Mouse (Mus musculus): ENCODE results near the gene Clk1.
"Not testable (repeated sequence)": the region's sequence is repeated elsewhere in the genome, so short reads cannot be mapped to it uniquely, and the experiment has no call there.

Clk1 gene

GRCm38 (mm10) chr1:58407321-58407720 lies 16.5 kb downstream of the Clk1 start:
- no peak for DNase-seq (ENCODE audit: low read depth, low spot score)

GRCm38 (mm10) chr1:58403745-58404144 lies 20.1 kb downstream of the Clk1 start:
- no peak for DNase-seq (ENCODE audit: low read depth, low spot score)

GRCm38 (mm10) chr1:58401396-58401795 lies 22.5 kb downstream of the Clk1 start:
- DNase-seq (ENCODE audit: low read depth, low spot score): no peak

- DNase-seq (ENCODE audit: low read depth, low spot score): no peak
Measured at GRCm38 (mm10) chr1:58397731-58398130, 26.1 kb downstream of the Clk1 start.

- DNase-seq (ENCODE audit: low read depth, low spot score): no peak
Measured at GRCm38 (mm10) chr1:58396179-58396578, 27.7 kb downstream of the Clk1 start.

GRCm38 (mm10) chr1:58395341-58395740 lies 28.5 kb downstream of the Clk1 start:
- DNase-seq (ENCODE audit: low read depth, low spot score): no peak

- peak; percentile 44 for DNase-seq (ENCODE audit: low read depth, low spot score)
Measured at GRCm38 (mm10) chr1:58393284-58394195, 30.3 kb downstream of the Clk1 start.

GRCm38 (mm10) chr1:58392652-58393283 lies 31.1 kb downstream of the Clk1 start, which contains the start of gene Bzw1:
Bzw1 (plus strand) TSS chr1:58392898.
- DNase-seq (ENCODE audit: low read depth, low spot score): peak; percentile 75

GRCm38 (mm10) chr1:58392268-58392651 lies 31.6 kb downstream of the Clk1 start:
- no peak for DNase-seq (ENCODE audit: low read depth, low spot score)

- no peak for DNase-seq (ENCODE audit: low read depth, low spot score)
Measured at GRCm38 (mm10) chr1:58391421-58392267, 32.2 kb downstream of the Clk1 start.

GRCm38 (mm10) chr1:58382586-58383281 lies 41.1 kb downstream of the Clk1 start:
- DNase-seq (ENCODE audit: low read depth, low spot score): no peak

- DNase-seq (ENCODE audit: low read depth, low spot score): no peak
Measured at GRCm38 (mm10) chr1:58375574-58376147, 48.2 kb downstream of the Clk1 start.

- not testable (repeated sequence) for DNase-seq (ENCODE audit: low read depth, low spot score)
Measured at GRCm38 (mm10) chr1:58374266-58374665, 49.6 kb downstream of the Clk1 start.

GRCm38 (mm10) chr1:58369716-58370115 lies 54.1 kb downstream of the Clk1 start:
- no peak for DNase-seq (ENCODE audit: low read depth, low spot score)

GRCm38 (mm10) chr1:58366737-58367471 lies 57.0 kb downstream of the Clk1 start:
- DNase-seq (ENCODE audit: low read depth, low spot score): no peak

GRCm38 (mm10) chr1:58365829-58366228 lies 58.0 kb downstream of the Clk1 start:
- DNase-seq (ENCODE audit: low read depth, low spot score): no peak

- no peak for DNase-seq (ENCODE audit: low read depth, low spot score)
Measured at GRCm38 (mm10) chr1:58364551-58364950, 59.3 kb downstream of the Clk1 start.

- DNase-seq (ENCODE audit: low read depth, low spot score): no peak
Measured at GRCm38 (mm10) chr1:58362296-58362695, 61.6 kb downstream of the Clk1 start.
